Mouse (Mus musculus): ENCODE measurements around the gene Optc. TPM values are rescaled to one million over a fixed set of nuclear protein-coding genes. Genes with fewer than 3 reads are reported as not detected.
A peak's percentile ranks its signal among the peaks of the same experiment; 100 is the strongest.

Optc gene
- polyA plus RNA-seq, 1 experiment: 9.0 TPM

GRCm38 (mm10) chr1:133934354-133934963, 26.7 kb upstream of the Optc start:
- TF ChIP-seq CTCF (IDR thresholded peaks at IDR 0.05; ENCODE audit: borderline replicate concordance, extremely low read depth, insufficient read depth, insufficient read length) (no peak), POLR2A (IDR thresholded peaks at IDR 0.05; ENCODE audit: borderline replicate concordance, extremely low read depth, insufficient read depth, insufficient read length, poor library complexity, severe bottlenecking) (no peak)
- DNase-seq (ENCODE audit: low read depth): no peak

DNA sequence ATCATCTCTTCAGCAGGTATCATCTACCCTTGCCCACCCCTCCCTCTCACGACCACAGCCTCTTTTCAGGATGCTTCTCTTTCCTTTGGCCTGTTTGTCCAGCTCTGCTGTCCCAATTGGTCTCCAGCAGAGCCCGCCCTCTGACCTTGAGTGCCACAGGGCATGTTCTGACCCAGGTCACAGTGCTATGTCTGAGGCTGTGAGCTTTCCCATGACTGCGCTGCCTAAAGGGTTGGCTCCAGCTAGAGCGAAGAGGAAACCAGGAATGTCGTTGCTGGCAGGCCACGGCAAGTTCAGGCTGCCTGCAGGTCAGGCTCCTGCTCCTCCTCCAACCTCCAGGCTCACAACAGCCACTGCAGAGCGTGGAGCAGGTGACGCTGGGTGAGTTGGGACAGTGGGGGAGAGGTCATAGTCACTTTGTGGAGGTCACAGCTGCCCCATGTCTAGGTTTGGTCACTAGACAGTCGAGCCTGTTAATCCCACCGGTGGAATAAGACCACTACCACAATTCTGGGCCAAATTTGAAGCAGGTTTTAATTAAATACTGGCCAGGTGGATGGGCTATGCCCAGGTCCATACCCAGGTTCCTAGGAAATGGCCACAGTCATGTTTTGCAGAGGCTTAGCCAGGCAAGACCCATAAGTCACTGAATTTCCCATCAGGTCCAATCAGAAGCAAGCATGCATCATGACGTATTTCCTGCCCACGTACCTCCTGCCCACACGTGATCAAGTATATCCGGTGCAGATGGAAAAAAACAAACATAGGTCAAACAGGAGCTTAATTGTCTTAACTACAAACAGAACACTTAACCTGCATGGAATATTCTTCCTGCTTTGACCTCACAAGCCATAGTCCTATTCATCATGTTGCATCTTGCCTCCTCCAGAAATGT, 25.7 kb upstream of the Optc start:
- DNase-seq (ENCODE audit: low read depth): no peak
- no peak for TF ChIP-seq CTCF (IDR thresholded peaks at IDR 0.05; ENCODE audit: borderline replicate concordance, extremely low read depth, insufficient read depth, insufficient read length)
- no peak for TF ChIP-seq POLR2A (IDR thresholded peaks at IDR 0.05; ENCODE audit: borderline replicate concordance, extremely low read depth, insufficient read depth, insufficient read length, poor library complexity, severe bottlenecking)

DNA sequence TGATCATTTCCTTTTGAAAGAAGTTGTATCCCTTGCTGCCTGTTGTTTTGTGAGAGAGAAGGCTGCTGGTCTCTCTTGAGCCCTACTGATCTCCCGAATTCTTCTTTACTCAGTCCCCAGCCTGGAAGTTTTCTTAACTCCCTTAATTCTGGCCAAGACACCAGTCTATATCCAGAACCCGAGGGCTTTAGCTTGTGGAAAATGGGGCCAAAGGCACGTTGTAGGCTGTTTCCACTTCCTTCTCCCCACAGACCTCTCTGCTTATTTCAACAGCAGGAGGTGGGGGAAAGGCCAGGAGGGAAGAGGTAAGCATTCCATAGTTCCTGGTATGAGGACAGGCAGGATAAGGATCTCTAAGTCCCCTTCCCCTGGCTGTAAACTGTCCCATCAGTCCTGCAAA, 22.2 kb upstream of the Optc start:
- TF ChIP-seq CTCF (IDR thresholded peaks at IDR 0.05; ENCODE audit: borderline replicate concordance, extremely low read depth, insufficient read depth, insufficient read length): no peak
- TF ChIP-seq POLR2A (IDR thresholded peaks at IDR 0.05; ENCODE audit: borderline replicate concordance, extremely low read depth, insufficient read depth, insufficient read length, poor library complexity, severe bottlenecking): no peak
- no peak for DNase-seq (ENCODE audit: low read depth)

DNA sequence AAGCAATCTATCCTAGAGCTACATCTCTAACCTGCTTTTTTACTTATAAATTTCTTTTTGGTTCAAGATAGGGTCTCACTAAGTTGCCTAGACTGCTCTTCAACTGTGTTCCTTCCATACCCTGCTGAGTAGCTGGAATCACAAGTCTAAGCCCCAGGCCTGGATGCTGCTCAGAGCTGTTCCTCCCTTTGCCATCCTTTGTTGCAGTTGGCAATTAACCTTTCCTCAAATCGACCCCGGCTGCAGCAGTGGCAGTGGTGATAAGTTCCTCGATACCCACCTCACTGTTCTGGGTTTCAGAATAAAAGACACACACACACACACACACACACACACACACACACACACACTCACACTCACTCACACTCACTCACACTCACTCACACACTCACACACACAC, 17.4 kb upstream of the Optc start:
- no peak for DNase-seq (ENCODE audit: low read depth)
- no peak for TF ChIP-seq POLR2A (IDR thresholded peaks at IDR 0.05; ENCODE audit: borderline replicate concordance, extremely low read depth, insufficient read depth, insufficient read length, poor library complexity, severe bottlenecking)
- TF ChIP-seq CTCF (IDR thresholded peaks at IDR 0.05; ENCODE audit: borderline replicate concordance, extremely low read depth, insufficient read depth, insufficient read length): no peak

- TF ChIP-seq POLR2A (IDR thresholded peaks at IDR 0.05; ENCODE audit: borderline replicate concordance, extremely low read depth, insufficient read depth, insufficient read length, poor library complexity, severe bottlenecking): no peak
- TF ChIP-seq CTCF (IDR thresholded peaks at IDR 0.05; ENCODE audit: borderline replicate concordance, extremely low read depth, insufficient read depth, insufficient read length): peak; percentile 60
- DNase-seq (ENCODE audit: low read depth): peak; percentile 66
Measured at GRCm38 (mm10) chr1:133924141-133924875, 16.5 kb upstream of the Optc start.

DNA sequence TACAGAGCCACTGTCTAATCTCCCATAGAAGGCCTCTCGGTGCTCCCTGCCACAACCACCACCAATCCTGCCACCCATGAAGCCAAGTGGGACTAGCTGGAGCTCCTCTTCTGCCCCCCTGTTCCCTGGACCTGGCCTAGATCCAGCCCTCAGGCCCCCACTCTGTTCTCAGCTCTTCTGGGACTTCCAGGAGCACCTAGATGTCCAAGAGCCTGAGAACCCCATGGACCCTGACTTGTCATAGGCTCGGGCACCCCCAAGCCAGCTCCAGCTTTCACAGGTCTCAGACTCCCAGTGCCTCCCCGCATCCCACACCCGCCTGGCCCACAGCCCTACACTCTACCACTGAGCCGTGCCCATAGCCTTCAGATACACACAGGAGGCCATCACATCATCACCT, 15.3 kb upstream of the Optc start:
- no peak for TF ChIP-seq CTCF (IDR thresholded peaks at IDR 0.05; ENCODE audit: borderline replicate concordance, extremely low read depth, insufficient read depth, insufficient read length)
- TF ChIP-seq POLR2A (IDR thresholded peaks at IDR 0.05; ENCODE audit: borderline replicate concordance, extremely low read depth, insufficient read depth, insufficient read length, poor library complexity, severe bottlenecking): no peak
- DNase-seq (ENCODE audit: low read depth): no peak

- peak; percentile 85 for DNase-seq (ENCODE audit: low read depth)
- TF ChIP-seq POLR2A (IDR thresholded peaks at IDR 0.05; ENCODE audit: borderline replicate concordance, extremely low read depth, insufficient read depth, insufficient read length, poor library complexity, severe bottlenecking) (no peak), CTCF (IDR thresholded peaks at IDR 0.05; ENCODE audit: borderline replicate concordance, extremely low read depth, insufficient read depth, insufficient read length) (no peak)
Measured at GRCm38 (mm10) chr1:133921304-133921751, 13.5 kb upstream of the Optc start, which contains the start of gene Prelp. TSS of gene Prelp (minus strand) at chr1:133921414.

DNA sequence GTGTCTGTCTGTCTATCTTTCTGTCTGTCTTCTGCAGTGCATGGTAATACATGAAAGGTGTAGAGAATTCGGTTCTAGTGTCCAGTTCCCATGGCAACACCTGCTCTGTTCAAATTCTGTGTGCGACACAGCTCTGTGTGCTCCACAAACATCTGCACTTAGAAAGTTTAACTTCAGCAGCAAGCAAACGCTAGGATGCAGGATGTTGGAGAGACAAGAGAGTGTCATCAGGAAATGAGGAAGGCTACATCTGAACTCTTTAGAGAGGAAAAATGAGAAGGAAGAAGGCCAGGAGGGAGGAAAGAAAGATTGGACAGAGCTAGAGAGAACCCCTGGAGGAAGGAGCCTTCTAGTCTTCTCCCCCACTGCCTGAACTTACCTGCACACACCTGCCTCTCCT, 13.1 kb upstream of the Optc start:
- no peak for DNase-seq (ENCODE audit: low read depth)
- no peak for TF ChIP-seq POLR2A (IDR thresholded peaks at IDR 0.05; ENCODE audit: borderline replicate concordance, extremely low read depth, insufficient read depth, insufficient read length, poor library complexity, severe bottlenecking)
- TF ChIP-seq CTCF (IDR thresholded peaks at IDR 0.05; ENCODE audit: borderline replicate concordance, extremely low read depth, insufficient read depth, insufficient read length): no peak

DNA sequence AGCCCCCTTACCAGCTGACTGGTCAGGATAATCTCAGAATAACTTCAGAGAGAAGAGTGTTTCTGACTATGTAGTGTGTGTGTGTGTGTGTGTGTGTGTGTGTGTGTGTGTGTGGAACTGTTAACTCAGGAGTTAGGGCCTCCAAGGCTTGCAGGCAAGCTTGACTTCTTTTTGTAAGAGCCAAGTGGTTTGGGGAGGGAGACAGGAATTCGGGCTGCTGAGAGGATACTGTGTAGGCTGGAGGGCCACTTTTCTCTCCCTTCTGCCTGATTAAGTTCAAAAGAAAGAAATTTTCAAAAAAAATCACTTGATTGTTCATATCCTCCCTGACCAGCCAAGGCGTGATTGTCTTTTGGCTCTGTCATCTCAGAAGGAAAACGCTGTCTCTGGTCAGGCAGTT, 12.6 kb upstream of the Optc start:
- DNase-seq (ENCODE audit: low read depth): peak; percentile 56
- TF ChIP-seq POLR2A (IDR thresholded peaks at IDR 0.05; ENCODE audit: borderline replicate concordance, extremely low read depth, insufficient read depth, insufficient read length, poor library complexity, severe bottlenecking) (no peak), CTCF (IDR thresholded peaks at IDR 0.05; ENCODE audit: borderline replicate concordance, extremely low read depth, insufficient read depth, insufficient read length) (no peak)

GRCm38 (mm10) chr1:133918088-133918470, 10.3 kb upstream of the Optc start:
- DNase-seq (ENCODE audit: low read depth): peak; percentile 67
- no peak for TF ChIP-seq CTCF (IDR thresholded peaks at IDR 0.05; ENCODE audit: borderline replicate concordance, extremely low read depth, insufficient read depth, insufficient read length)
- TF ChIP-seq POLR2A (IDR thresholded peaks at IDR 0.05; ENCODE audit: borderline replicate concordance, extremely low read depth, insufficient read depth, insufficient read length, poor library complexity, severe bottlenecking): no peak

DNA sequence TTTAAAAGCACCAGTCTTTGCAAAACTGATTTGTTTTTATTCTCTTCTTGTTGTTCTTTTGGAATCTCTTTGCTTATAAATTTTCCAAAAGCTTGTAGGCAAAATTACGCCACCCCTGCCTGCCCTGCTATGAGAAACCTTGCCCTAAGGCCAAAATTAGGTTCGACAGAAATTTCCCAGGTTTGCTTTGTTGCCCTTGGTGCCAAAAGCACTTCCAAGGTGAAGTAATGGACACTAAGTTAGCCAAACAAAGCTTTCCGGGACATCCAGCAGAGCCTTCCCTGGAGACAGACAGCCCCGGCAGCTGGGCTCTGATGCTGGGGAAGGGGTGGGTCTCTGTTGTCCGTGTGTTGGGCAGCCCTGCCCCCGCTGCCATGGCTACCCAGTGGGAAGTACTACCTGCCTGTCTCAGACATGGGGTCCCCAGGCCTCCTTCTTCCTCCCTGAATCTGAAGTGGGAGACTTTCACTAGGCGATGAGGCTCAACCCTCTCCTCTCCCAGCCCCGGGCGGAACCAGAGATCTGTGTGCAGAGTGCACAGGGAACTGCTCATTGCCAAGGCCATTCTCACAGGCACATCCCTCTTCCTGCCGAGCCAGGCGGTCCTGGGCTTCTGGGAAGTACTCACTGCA, 9.8 kb upstream of the Optc start:
- no peak for TF ChIP-seq POLR2A (IDR thresholded peaks at IDR 0.05; ENCODE audit: borderline replicate concordance, extremely low read depth, insufficient read depth, insufficient read length, poor library complexity, severe bottlenecking)
- no peak for TF ChIP-seq CTCF (IDR thresholded peaks at IDR 0.05; ENCODE audit: borderline replicate concordance, extremely low read depth, insufficient read depth, insufficient read length)
- DNase-seq (ENCODE audit: low read depth): peak; percentile 50

All from brain, embryonic 14.5 days (tissue).